Mouse (Mus musculus) thymus, postnatal 36 days (tissue): Measurements from ENCODE around the gene Dpp10.

ENCODE experiments used
- DNase-seq, 2 experiments: peaks; one replicate each; pipeline ENCODE4 v3.0.0; 2022; ENCODE audit warnings: mixed read lengths in 2 of 2

The Dpp10 gene

DNA sequence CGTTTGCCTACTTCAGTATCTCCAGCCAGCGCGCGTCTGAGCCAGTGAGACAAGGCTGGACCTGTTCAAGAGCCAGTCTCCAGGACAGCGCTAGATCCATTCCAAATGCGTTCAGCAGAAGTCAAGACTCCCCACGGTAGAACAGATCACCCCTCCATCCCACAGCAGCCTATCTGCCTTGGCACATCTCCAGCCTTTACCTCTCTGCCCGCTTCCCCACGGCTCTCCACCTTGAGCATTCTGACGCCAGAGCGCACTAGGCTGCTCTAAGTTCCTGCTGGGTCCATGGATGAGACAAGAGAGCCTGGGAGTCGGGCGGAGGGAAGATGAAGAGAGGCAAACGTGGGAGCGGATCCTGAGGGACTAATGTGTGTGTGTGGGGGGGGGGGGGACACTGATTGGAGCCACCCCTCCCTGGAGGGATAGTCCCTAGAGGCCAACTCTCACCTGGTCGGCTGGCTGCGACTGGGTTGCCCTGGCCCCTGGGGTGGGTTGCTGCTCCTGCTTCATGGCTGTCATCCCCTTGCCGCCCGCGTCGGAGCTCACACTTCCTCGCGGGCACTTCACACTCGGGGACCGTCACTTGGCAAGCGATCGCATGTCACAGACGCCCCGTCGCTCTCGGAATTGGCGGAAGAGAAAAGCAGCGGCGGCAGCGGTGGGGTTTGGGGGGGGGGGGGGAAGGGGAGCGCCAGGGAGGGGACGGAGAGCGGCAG, at the start of gene Dpp10:
Gene Dpp10 (minus strand): TSS at position 635 of the 716 bp plus-strand sequence.
- DNase-seq, result peak in 1 of 2 experiments; percentile 3

DNA sequence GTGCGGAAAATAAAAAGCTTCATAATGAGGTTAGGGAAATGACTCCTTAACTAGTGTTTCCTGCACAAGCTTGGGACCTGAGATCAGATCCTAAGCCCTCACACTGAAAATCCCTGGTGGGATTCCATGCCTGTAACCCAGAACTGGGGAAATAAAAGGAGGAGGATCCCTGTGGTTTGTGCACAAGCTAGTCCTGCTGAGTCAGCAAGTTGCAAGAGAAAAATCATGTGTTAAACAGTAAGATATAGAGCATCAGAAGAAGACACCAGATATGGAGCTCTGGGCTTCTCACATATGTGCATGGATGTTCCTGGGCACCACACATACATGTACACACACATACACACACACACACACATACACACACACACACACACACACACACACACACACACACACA, 3.2 kb upstream of the Dpp10 start:
- DNase-seq, result no peak

DNA sequence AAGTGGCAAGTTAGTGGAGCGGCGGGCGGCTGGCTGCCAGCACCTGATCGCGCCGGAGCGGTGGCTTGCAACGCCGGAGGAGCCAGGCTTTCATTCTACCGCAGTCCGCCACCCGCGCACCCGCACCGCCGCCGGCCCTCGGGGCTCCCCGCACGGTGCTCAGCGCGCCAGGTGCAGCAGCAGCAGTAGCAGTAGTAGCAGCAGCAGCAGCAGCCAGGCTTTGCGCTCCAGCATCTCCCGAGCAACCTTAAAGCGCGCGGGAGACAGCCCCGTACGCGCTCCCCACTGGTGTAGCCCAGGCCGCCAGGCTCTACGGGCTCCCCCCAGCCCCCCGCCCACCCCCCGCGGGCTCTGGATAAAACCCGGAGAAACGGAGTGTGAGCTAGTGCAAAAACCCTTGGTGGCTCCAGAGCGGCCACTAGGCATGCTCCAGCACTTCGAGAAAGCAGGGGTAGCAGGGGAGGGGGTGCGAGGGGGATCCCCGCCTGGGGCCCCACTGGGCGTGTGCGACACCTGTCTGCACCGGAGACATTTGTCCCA, 472 bp upstream of the Dpp10 start:
- no peak for DNase-seq

DNA sequence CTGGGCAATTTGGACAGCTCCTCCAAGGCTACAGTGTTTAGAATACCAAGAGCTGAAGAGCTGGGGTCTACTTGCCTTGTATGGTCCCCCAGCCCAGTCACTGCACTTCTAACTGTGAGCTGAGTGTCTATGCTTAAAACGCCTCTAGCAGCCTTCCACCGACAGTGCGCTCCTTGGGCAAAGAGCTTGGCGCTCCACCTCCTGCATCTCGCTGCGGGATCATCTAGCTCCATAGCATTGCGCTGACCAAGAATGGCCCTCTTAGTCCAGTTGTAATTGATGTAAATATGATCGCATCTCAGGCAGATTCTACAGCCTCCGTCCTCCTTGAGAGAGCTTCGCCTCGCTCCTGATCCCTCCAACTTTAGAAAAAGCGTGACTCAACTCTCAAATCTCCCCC, 1.2 kb downstream of the Dpp10 start:
- DNase-seq, result no peak

DNA sequence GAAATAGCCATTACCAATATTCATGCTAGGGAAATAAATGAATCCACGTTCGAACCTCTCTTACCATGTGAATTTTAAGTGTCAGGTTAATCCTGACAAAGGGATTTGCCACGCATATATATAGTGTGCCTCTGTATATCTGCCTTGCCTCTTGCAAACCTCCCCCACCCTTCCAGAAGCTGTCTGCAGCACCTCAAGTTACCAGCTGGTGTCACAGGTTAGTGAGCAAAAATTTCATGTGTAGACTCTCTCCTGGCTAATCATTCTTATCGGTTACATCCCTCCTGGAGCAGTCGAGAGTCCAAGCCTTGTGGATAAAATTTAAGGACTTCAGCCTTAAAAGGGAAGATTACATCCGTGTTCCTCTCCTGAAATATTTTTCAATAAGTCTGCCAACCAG, 1.9 kb downstream of the Dpp10 start:
- DNase-seq, result no peak

DNA sequence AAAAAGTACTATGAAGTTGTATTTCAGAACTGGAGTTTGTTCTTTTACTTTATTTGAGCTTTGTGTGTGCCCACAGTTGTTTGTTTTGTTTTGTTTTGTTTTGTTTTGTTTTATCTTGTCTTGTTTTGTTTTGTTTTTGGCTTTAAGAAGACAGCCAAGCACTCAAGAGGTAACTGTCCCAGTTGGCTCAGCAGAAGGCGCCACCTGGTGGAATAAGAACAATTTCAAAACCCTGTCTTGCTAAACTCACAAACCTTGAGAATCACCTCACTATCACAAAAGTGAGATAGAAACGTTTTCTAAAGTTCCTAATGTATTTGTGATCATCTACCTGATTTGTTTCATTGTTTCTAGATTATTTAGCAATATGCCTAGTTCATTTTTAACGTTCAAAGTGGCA, 3.8 kb downstream of the Dpp10 start:
- no peak for DNase-seq

DNA sequence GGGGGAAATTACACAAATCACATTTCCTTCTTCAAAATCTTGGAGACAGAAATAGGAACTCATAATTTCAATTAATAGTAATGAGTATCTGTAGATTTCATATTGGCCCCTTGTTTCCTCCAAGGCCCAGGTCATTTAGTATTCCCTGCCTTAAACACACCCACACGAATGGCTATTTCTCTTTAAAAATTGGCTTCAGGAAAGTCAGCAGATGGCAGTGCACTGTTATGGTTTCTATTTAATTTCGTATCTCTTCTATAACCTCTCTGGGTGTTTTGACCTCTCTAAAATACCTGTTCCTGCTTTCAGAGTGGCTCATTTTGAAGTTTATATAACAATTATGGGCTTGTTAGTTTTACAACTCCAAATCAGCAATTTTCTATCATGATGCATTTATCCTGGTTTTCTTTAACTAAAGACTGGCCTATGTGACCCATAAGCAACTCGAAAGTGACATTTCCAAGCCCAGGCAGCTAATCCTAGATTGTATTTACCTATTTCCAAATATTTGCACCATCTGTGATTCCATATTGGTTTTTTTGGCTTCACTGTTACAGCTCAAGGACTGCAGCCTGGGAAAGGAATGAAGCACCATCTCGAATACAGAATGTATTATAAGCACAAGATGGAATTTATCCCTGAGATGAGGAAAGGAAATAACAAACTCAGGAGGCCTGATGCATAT, 9.9 kb downstream of the Dpp10 start:
- no peak for DNase-seq

DNA sequence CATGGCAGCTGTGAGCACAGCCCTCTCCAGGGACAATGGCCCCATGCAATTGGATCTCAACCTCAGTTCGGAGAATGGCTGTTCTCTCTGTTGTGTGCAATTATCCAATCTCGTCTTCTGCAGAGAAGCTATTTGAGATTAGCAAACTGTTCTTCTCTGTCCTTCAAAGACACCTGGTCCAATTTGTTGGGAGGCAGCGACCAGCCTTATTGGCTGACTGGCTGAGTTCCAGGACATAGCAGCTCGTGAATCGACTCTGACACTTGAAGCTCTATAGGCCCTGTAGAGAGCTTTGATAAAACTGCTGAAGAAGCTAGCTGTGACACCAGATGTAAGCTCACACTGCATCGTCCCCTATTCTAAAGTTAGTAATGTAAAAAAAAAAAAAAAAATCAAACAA, 12.7 kb downstream of the Dpp10 start:
- DNase-seq, result no peak

DNA sequence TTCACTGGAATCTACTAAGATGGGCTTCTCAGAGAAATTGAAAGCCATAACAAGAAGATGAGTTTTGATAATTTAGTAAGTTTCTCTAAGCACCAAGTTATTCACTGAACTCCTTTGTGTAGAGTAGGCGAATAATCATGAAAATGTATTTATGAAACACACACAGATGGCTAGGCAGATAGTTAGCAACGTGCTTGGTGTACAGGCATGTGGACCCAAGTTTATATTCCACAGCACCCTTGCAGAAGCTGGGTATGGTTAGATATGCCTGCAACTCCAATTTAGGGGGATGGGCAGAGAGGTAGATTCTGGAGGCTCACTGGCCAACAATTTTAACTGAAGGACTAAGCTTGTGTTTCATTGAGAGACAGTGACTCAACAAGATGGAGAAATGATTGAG, 13.4 kb downstream of the Dpp10 start:
- no peak for DNase-seq

DNA sequence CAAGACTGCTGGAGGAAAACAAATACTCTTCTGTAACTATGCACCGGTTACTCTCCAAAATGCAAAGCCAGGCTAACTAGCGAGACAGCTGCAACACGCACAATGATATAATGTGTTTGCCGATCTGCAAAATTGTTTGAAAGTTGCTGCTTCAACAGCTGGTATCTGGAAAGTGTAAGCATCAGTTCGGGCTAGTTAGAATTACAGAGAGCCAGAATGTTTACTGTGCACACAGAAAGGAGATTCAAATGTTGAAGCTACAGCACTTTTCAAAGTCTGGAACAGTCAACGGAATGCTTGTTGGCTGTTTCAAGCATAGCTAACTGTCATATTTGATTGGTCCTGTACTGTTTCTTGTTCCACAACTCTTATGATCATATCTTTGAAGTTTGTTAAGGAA, 42.6 kb downstream of the Dpp10 start:
- DNase-seq, result no peak

DNA sequence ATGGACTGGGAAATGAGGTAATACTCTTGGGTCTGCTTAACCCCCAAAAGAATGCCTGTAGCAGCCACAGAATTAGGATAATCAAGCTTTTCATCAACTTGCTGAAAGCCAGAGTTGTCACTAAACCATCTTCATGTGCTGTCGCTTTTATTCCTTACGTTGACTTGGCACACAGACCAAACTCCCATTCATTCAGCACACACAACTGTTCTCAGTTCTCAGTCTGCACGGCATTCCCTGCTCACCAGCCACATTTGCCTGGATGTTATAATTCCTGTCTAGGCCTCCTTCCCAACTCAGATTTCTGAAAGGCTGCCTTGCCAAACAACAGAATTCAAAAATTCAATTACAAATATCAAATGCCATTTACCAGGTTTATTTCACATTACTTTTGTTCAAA, 49.6 kb downstream of the Dpp10 start:
- no peak for DNase-seq

DNA sequence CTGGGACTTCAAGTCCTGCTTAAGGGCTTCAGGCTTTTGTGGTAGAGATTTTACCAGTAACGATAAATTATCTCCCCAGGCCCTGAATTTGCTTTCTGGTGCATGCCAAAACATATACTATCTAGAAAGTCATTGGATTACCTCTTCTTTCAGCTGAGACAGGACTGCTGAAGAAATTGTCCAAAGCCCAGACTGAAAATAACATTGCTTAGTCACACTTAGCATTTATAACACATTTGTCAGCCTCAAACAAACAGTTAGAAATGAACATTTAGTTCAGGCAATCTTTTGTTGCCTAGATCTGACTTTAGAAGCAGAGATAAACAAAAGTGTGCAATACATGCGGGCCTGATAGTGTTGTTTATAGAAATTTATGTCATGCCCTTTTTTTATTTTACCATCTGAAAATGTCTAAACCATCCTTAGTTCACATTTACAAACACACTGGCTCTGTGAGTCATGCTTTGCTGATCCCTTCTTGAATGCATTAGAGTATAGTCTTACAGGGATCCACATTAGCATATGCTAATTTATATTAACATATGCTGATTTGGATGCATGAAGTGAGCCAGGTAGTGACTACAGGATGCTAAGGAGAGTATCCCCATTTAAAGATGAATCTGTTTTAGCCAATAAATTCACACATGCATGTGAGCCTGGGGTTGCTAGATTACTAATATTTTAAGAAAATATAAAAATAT, 59.9 kb downstream of the Dpp10 start:
- no peak for DNase-seq

DNA sequence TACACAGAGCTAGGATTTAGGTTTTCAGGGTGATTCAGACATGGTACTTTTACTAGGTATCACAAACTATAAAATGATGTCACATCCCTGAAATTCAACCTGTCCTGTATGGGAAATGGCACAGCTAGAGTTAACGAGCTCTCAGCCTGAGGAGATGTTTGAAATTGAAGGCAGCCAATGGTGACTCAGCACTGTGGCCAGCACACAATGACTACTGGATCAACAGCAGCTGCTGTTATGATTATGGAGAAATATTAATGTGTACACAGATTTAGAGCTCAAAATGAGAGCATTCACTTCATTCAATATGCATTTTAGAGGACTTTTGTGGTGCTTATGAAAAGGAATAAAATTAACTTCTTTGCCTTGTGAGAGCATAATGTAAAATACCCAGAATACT, 66.8 kb downstream of the Dpp10 start:
- no peak for DNase-seq

DNA sequence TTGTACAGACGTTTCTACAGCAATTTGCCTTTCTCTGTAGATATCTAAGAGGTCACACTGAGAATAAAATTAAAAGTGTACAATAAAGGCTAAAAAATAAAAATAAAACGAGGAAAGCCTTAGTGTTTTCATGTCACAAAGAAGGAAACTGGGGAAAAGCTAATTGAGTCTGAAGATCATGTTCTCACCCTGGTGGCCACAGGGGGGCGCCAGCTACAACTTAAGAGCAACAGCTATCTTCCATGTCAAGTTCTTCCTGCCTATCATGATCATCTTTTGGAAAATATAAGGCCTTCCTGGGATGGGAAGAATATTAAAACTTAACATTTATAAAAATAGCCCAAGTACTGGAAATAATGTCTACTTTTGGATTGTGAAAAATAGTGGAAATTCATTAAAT, 70.7 kb downstream of the Dpp10 start:
- DNase-seq, result no peak

DNA sequence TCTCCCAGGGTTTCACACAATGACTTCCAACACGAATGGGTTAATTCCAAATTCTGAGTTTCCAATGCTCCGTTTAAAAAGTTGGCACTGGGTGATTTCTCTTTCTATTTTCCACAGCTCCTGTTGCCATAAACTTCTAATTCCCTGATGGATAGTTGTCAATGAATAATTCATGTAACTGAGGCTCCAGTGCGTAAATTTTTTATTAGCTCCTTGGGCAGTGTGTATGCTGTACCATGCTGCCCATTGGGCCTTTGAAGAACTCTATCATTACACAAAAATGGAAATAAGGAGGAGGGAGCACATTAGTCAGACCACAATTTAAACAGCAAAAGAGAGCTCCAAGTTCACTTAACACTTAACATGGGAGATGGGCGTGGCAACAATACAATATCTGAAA, 99.2 kb downstream of the Dpp10 start:
- DNase-seq, result no peak

DNA sequence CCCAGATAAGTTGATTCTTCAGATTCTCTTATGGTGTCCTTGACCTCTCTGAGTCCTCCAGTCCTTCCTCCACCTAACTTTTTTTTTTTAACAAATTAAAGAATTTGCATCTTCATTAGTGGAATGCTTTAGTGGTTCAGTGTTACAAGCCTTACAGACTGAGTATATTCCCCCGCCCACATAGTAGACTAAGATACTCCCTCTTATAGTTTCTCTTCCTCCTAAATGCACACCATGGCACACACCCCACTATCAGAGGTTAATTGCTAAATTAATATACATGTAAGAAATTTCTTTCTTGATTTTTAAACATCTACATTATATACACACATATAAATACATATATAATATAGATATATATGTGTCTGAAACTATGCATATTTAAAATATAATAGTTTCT, 104.5 kb downstream of the Dpp10 start:
- DNase-seq, result no peak

DNA sequence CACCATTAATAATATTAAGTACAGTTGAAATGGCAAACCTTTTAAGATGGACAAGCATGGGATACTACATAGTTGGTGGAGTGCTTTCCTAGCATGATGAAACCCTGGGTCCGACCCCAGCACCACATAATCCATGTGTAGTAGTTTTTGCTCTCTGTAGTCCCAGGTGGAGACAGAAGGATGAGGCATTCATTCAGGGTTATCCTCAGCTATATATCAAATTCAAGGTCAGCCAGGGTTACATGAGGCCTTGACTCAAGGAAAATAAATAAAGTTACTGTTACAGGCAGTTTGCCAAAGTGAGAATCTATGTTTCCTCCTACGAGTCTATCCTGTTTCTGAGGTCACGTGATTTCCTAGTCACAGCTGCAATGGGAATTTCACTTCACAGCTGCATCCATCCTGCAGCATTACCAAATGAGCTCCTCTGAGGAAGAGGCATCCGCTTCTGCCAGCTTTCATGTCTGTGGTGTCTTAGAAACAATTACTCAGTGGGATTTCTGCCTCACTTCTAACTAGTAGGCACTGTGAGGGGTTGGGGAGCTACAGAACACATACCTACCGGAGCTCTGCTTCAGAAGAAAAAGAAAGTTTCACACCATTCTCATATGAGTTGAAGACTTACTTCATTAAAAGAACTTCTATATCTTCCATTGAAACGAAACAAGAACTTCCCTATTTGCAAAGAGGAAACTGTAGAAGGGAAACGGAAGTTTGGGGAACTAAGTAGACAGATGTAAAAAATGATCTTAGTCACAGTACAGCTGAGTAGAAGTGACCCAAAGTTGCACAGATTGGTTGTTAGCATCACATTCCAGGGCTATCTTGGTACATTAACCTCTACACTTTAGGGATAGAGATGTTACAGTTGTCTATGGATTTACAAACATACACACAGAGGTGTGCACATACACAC, 111.3 kb downstream of the Dpp10 start:
- no peak for DNase-seq

DNA sequence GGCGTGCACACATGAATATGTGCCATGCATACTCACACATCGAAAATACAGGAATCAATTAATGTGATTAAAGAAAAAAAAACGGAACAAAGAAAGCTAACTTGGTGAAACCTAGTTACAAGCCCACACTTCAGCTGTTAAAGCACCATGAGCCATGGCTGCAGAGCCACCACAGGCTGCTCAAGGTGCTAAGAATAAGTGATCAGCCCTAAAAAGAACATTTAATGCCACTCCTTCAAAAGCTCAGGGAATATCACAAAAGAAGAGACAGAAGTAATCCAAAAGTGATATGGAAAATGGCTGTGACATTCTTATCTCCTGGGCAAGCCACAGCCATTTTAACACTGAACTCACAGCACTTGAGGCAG, 117.4 kb downstream of the Dpp10 start:
- no peak for DNase-seq

DNA sequence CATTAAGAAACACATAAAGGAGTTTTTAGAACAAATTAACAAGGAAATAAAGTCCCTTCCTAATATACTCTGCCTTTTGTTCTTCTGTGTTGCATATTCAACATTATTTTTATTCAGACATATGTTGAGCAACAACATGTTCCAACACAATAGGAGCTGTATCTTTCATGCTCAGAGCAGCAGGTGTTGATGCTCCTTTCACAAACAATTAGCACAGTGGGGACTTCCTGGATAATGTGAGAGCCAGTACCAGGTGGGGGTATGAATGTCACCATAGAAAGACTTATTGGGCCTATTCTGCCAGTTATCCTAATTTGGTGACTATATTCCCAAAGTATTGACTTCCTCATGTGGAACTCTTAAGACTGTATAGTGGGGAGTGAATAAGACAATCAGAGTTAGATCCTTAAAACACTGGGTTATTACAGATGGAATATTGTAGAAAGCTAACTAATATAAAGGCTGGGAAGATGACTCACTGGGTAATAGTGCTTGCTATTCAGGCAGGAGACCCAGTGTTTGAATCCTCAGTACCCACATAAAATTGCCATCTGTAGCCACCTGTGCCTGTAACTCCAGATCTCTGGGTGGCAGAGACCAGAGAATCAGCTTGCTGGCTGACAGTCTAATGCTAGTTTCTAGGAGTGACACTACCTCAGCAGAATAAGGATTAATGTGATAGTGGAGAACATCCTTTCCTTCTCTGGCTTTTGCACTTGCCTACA, 117.9 kb downstream of the Dpp10 start:
- no peak for DNase-seq

DNA sequence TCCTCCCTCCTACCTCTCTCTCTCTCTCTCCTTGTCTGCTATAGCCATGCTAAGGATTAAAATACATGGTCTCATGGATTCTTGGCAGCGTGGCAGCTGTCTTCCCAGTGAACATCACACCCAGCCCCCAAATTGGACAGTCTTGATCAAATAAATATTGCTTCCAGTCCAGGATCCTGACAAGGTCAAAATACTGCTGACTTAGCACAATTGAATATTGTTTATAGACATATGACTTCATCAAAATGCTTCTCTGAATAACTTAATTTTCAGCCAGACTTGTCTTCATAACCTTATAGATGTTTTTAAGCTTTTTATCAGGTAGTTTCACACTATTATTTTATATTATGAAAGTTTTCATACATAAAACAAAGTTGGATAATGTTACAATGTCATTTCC, 120.5 kb downstream of the Dpp10 start:
- DNase-seq, result no peak

DNA sequence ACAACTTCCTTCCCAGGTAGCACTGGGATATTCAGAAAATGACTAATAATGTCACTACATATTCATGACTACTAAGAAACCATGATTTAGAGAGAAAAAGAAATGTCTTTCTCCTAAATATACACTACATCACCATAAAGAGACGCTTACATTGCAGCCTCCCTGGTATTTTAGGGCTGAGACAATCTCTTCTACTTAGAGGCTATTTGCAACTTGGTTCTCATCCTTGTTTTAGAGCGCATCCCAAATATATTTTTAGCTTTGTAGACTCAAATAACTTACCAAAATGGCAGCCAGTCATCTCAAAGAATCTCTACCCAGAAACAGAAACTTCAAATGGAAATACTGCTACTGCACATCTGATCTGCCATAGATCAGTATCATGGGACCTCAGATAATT, 121.5 kb downstream of the Dpp10 start:
- no peak for DNase-seq

DNA sequence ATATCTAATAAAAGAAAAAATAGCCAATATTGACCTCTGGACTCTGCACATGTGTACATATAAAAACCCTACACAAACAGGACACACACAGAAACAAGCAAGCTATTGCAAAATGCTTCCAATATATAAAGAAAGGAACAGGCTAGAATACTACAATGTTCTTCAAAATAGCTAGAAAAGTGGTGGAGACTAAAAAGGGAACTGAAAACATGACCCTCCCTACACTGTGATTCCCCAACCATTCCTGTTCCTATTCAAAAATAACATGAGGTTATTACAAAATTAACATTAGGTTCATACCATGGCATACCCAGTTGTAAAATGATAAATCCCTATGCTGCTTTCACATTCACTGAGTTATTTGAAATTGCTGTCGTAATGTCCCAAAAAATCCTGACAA, 125.8 kb downstream of the Dpp10 start:
- DNase-seq, result no peak
